Mouse (Mus musculus): Measurements from ENCODE around the gene Sema4d. TPM values are rescaled to one million over a fixed set of nuclear protein-coding genes. Genes with fewer than 3 reads are reported as not detected.

Sema4d gene
- polyA plus RNA-seq, 1 experiment from 2014 or later, result 6.7 TPM

DNA sequence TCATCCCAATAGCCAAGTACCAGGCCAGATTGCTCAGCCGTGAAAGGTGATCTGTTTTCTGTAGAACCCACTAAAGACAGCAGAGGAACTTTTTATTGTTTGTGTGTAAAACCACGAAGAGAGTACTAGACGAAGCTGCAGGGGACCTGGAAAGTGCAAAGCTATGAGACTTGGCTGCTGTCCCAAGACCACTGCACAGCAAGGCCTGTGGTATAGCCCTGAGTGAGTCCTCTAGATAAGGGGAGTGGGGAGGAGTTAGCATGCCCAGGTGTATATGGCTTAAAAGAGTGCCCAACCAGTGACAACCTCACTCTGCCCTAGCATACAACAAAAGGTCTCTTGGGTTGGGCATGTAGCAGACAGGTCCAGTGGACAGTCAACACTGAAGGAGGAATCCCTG is 104.9 kb downstream of the Sema4d start:
- ATAC-seq (ENCODE audit: low FRiP score, low TSS enrichment), result no peak

DNA sequence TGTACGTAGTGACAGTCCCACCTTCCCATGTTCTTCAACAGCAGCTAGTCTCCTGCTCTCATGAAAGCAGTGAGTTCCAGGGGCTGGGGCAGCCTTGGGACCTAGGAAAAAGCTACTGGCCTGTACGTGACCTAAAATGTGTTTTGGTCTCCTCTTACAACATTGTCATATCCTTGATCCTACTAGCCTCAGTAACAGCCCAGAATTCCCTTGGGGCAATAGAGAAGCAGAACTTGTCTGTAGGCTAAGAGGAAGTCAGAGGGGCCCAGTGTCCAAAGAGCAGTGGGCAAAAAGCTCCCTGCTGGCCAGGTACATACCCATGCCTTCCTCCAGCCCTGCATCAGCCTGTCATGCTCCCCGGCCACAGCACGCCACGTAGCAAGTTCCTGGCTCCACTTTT is 106.6 kb downstream of the Sema4d start:
- Histone ChIP-seq H3K4me3 (ENCODE audit: low read depth, low read length) (no peak overlapping the region), H3K4me2 (replicated peaks; ENCODE audit: low read depth) (no peak overlapping the region), H3K9me3 (ENCODE audit: control insufficient read depth, low read length) (no peaks in the 10 kb centered on the region), H3K27ac (replicated peaks) (no peak overlapping the region), H3K9ac (ENCODE audit: low read length) (no peak overlapping the region), H3K27me3 (ENCODE audit: control insufficient read depth, insufficient read depth, low read length) (no peaks in the 10 kb centered on the region), H3K36me3 (ENCODE audit: control insufficient read depth, insufficient read depth, low read length) (peaks cover 18% of the 10 kb centered on the region), H3K4me1 (replicated peaks; ENCODE audit: control insufficient read depth, insufficient read depth) (no peaks in the 10 kb centered on the region)
- no peak for DNase-seq (ENCODE audit: low spot score)
- TF ChIP-seq CTCF (IDR thresholded peaks at IDR 0.05; ENCODE audit: low read depth), result no peak
- TF ChIP-seq EP300 (optimal IDR thresholded peaks at IDR 0.05), result no peak
- no peak for ATAC-seq (ENCODE audit: low FRiP score, low TSS enrichment)
- WGBS, result 89% methylated on average over 5 of the region's 5 CpGs

More for the DNA sequence above, 104.9 kb downstream of the Sema4d start:
- H3K36me3 ChIP-seq (ENCODE audit: control insufficient read depth, insufficient read depth, low read length), result peaks cover 16% of the 10 kb centered on the region
- no peak overlapping the region for H3K27ac ChIP-seq (replicated peaks)
- H3K9me3 ChIP-seq (ENCODE audit: control insufficient read depth, low read length), result no peaks in the 10 kb centered on the region
- TF ChIP-seq EP300 (optimal IDR thresholded peaks at IDR 0.05) (no peak), CTCF (IDR thresholded peaks at IDR 0.05; ENCODE audit: low read depth) (no peak)
- H3K27me3 ChIP-seq (ENCODE audit: control insufficient read depth, insufficient read depth, low read length), result no peaks in the 10 kb centered on the region
- WGBS, result 67% methylated on average over 3 of the region's 3 CpGs
- no peak overlapping the region for H3K9ac ChIP-seq (ENCODE audit: low read length)
- H3K4me3 ChIP-seq (ENCODE audit: low read depth, low read length), result no peak overlapping the region
- H3K4me2 ChIP-seq (replicated peaks; ENCODE audit: low read depth), result no peak overlapping the region
- no peaks in the 10 kb centered on the region for H3K4me1 ChIP-seq (replicated peaks; ENCODE audit: control insufficient read depth, insufficient read depth)
- DNase-seq (ENCODE audit: low spot score), result no peak

DNA sequence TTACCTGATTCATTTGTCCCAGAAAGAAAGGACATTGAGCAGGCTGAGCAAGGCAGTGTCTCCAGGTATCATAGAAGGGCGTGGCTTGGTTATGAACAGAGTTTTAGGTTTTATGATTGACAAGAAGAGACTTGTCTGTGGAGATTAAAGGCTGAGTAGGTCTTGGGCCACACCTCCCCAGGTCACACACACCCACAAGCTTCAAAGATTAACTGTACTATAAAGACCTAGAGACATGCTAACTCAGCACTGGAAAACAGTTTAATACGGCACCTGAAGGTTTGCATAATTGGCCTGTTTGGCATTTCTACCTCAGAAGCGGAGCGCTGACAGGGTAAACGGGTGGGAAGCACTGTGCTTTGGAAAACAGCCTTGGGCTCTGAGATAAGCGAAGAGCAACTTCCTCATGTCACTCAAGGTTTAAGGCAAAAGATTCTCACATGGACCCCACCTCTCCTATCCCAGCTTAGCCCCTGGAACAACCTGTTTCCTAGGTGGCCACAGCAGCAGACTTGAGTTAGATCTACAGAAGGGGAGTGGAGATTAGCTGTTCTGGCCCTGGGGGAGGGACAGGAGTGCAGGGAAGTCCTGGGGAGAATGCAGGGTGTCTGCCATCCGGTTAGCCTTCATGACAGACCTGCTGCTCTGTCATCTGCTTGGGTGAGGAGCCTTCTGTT is 108.1 kb downstream of the Sema4d start:
- no peak for DNase-seq (ENCODE audit: low spot score)
- H3K9ac ChIP-seq (ENCODE audit: low read length), result no peak overlapping the region
- H3K4me3 ChIP-seq (ENCODE audit: low read depth, low read length), result no peak overlapping the region
- peak; percentile 53; the same call in 1 of the 2 replicates for ATAC-seq (ENCODE audit: low FRiP score, low TSS enrichment)
- H3K4me1 ChIP-seq (replicated peaks; ENCODE audit: control insufficient read depth, insufficient read depth), result no peaks in the 10 kb centered on the region
- WGBS, result 73% methylated on average over 7 of the region's 7 CpGs
- no peak overlapping the region for H3K4me2 ChIP-seq (replicated peaks; ENCODE audit: low read depth)
- H3K9me3 ChIP-seq (ENCODE audit: control insufficient read depth, low read length), result no peaks in the 10 kb centered on the region
- H3K27ac ChIP-seq (replicated peaks), result peak overlapping the region; percentile 81
- TF ChIP-seq CTCF (IDR thresholded peaks at IDR 0.05; ENCODE audit: low read depth) (no peak), EP300 (optimal IDR thresholded peaks at IDR 0.05) (peak; percentile 72)
- H3K27me3 ChIP-seq (ENCODE audit: control insufficient read depth, insufficient read depth, low read length), result no peaks in the 10 kb centered on the region
- peaks cover 27% of the 10 kb centered on the region for H3K36me3 ChIP-seq (ENCODE audit: control insufficient read depth, insufficient read depth, low read length)

DNA sequence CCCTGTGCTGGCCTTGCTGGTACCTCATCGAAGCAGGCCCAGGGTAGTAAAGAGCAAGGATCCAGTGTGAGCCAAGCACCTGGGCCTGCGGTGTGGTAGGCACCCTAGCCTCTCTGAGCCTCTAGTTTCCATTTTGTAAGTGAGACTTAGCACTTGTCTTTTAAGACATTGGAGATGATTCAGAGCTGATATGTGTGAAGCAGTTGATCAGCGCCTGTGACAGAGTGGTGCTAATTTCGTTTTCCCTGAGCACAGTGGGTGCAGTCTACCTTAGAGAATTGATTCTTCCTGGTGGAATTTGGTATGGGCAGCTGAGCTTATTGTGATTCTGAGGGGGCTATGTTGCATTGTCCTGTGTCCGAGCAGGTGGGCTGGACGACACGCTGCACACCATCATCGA is 111.9 kb downstream of the Sema4d start:
- Histone ChIP-seq H3K4me2 (replicated peaks; ENCODE audit: low read depth) (no peak overlapping the region), H3K9me3 (ENCODE audit: control insufficient read depth, low read length) (no peaks in the 10 kb centered on the region), H3K4me3 (ENCODE audit: low read depth, low read length) (no peak overlapping the region), H3K27me3 (ENCODE audit: control insufficient read depth, insufficient read depth, low read length) (no peaks in the 10 kb centered on the region), H3K36me3 (ENCODE audit: control insufficient read depth, insufficient read depth, low read length) (peaks cover 37% of the 10 kb centered on the region), H3K27ac (replicated peaks) (no peak overlapping the region), H3K9ac (ENCODE audit: low read length) (no peak overlapping the region), H3K4me1 (replicated peaks; ENCODE audit: control insufficient read depth, insufficient read depth) (no peaks in the 10 kb centered on the region)
- ATAC-seq (ENCODE audit: low FRiP score, low TSS enrichment) (no peak), DNase-seq (ENCODE audit: low spot score) (no peak)
- TF ChIP-seq CTCF (IDR thresholded peaks at IDR 0.05; ENCODE audit: low read depth), result no peak
- TF ChIP-seq EP300 (optimal IDR thresholded peaks at IDR 0.05), result no peak
- WGBS, result 91% methylated on average over 8 of the region's 8 CpGs

DNA sequence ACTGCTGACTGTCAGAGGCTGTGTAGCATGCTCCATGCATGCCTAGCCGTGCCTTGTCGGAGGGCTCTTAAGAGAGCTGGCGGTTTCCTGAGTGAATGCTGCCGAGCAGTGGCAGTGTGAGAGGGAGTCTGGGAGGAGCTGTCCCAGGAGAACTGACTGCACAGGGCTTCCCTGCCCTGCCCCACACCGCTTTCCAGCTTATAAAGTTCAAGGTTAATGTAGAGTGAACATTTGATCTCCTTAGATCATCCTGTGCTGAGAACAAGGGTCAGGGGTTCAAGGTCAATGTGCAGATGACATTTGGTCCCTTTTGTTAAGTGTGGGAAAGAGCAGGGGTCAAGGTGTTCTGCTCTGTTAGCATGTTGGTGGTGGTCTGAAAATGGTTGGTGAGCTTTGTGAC is 112.5 kb downstream of the Sema4d start:
- peaks cover 39% of the 10 kb centered on the region for H3K36me3 ChIP-seq (ENCODE audit: control insufficient read depth, insufficient read depth, low read length)
- ATAC-seq (ENCODE audit: low FRiP score, low TSS enrichment), result no peak

DNA sequence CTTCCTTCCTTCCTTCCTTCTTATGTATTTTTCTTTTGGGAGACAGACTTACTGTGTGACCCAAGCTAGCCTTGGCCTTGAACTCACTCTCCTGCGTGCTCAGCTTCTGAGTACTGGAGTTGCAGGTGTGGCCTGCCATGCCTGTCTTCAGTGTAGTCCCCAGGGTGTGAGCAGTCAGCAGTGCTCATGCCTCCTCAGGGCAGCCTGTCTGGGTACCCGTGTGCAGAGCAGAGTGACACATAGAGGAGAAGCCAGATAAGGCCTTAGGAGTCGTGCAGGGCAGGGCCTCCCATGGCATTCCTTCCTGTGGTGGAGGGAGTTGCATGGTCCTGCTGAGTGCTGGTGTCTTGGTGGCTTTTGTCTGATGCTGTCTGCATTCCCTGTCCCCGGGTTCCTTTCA is 114.2 kb downstream of the Sema4d start:
- ATAC-seq (ENCODE audit: low FRiP score, low TSS enrichment) (peak; percentile 21; the same call in 1 of the 2 replicates), DNase-seq (ENCODE audit: low spot score) (no peak)
- peaks cover 46% of the 10 kb centered on the region for H3K36me3 ChIP-seq (ENCODE audit: control insufficient read depth, insufficient read depth, low read length)
- 76% methylated on average over 4 of the region's 4 CpGs for WGBS
- H3K4me2 ChIP-seq (replicated peaks; ENCODE audit: low read depth), result no peak overlapping the region
- no peaks in the 10 kb centered on the region for H3K9me3 ChIP-seq (ENCODE audit: control insufficient read depth, low read length)
- no peaks in the 10 kb centered on the region for H3K27me3 ChIP-seq (ENCODE audit: control insufficient read depth, insufficient read depth, low read length)
- H3K9ac ChIP-seq (ENCODE audit: low read length), result no peak overlapping the region
- no peak for TF ChIP-seq CTCF (IDR thresholded peaks at IDR 0.05; ENCODE audit: low read depth)
- no peak for TF ChIP-seq EP300 (optimal IDR thresholded peaks at IDR 0.05)
- H3K27ac ChIP-seq (replicated peaks), result no peak overlapping the region
- no peaks in the 10 kb centered on the region for H3K4me1 ChIP-seq (replicated peaks; ENCODE audit: control insufficient read depth, insufficient read depth)
- no peak overlapping the region for H3K4me3 ChIP-seq (ENCODE audit: low read depth, low read length)

More for the DNA sequence above, 112.5 kb downstream of the Sema4d start:
- 70% methylated on average over 5 of the region's 5 CpGs for WGBS
- H3K4me1 ChIP-seq (replicated peaks; ENCODE audit: control insufficient read depth, insufficient read depth), result no peaks in the 10 kb centered on the region
- no peak overlapping the region for H3K4me2 ChIP-seq (replicated peaks; ENCODE audit: low read depth)
- DNase-seq (ENCODE audit: low spot score), result no peak
- H3K27ac ChIP-seq (replicated peaks), result no peak overlapping the region
- H3K9ac ChIP-seq (ENCODE audit: low read length), result no peak overlapping the region
- no peak overlapping the region for H3K4me3 ChIP-seq (ENCODE audit: low read depth, low read length)
- H3K27me3 ChIP-seq (ENCODE audit: control insufficient read depth, insufficient read depth, low read length), result no peaks in the 10 kb centered on the region
- TF ChIP-seq CTCF (IDR thresholded peaks at IDR 0.05; ENCODE audit: low read depth) (no peak), EP300 (optimal IDR thresholded peaks at IDR 0.05) (no peak)
- no peaks in the 10 kb centered on the region for H3K9me3 ChIP-seq (ENCODE audit: control insufficient read depth, low read length)
